Mouse (Mus musculus) NIH3T3 (cell line): ENCODE data around the gene Tiam1.

ENCODE experiments used
- DNase-seq: peaks from one replicate; pipeline ENCODE4 v3.0.0-alpha.2; 2012; ENCODE audit warnings: low read depth

The Tiam1 gene

DNA sequence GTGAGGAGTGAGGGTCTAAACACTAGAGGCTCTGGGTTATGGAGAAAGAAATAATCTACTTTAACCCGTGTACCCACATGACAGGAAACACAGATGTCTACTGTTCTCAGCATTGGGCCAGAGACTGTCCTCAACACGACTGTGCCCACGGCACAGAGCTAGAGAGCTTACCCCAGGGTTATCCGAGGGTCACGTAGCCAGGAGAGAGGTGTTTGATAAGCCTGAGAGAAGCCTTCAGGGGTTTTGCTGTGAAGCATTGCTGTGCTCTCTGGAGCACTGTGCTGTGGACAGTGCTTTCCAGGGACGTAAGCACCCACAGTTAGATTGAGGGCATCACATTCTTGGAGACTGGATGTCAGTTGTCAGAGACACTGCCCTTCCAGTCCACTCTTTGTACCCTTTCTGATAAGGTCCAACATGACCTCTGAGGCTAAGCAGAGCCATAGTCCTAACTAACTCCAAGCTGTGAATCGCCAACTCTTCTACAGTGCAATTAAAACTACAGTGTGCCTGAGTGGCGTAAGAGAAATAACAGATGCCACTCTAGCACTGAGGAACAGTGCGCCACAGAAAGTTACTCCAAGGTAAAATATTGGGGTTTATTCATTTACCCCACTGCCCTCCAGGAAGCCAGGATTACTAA lies 353.7 kb downstream of the Tiam1 start:
- DNase-seq: no peak

DNA sequence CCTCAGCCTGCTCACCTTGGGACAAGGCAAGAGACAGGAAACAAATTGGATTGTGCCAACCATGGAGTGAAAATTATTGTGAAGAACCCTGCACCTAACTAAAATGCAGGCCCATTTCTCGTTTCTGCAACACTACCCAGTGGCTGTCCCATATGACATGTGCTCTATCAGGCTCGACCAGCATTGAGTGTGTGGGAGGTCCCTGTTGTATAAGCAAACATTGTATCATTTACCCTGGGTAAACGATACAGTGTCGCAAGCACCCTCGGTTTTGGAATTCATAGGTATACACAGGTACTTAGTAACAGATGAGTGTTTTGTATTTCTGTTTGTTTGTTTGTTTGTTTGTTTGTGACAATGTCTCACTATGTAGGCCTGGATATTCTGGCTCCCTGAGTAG lies 357.8 kb downstream of the Tiam1 start:
- DNase-seq: no peak

DNA sequence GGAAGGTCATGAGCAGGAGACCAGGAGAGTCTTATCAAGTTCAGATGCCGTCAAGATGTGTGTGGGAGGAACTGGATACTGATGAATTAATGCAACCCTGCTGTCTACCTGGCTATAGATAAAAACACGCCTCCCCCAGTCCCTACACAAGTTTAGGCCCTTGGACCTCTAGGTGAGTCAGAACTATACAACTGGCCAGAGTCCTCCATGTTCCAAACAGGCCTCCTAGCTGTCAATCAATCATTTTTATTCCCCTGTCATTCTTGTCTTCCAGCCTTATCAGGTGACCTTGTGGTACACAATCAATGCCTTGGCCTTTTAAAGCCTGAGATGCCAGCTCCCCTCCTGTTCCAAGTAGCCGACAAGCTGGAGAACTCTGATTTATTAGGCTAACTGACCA lies 363.9 kb downstream of the Tiam1 start:
- no peak for DNase-seq

DNA sequence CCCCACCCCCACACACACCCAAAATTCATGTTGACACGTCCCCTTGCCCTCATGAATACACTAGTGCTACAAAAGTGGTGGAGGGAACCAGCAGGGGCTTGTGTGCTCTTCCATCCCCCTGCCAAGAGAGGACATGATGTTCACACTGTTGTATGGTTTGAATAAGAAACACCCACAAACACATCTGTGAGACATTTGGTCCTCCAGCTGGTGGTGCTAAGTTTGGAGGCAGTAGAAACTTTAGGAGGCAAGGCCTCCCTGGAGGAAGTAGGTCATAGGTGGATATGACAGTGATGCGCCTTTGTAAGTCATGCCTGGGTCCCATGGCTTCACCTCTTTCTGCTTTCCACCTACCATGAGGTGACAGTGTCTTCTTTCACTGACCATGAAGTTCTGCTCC lies 366.1 kb downstream of the Tiam1 start:
- no peak for DNase-seq

DNA sequence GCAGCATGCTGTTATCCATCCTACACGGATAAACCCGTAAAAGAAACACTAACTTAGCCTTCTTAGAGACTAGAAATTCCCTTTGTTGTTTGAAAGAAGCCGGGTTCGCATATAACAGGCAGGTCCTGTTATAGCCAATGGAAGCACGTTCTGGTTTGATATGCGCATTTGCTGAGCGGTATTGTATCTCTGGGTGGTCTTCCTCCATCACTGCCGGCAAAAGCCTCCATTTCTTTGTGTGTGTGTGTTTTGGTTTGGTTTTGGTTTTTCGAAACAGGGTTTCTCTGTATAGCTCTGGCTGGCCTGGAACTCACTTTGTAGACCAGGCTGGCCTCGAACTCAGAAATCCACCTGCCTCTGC lies 369.0 kb downstream of the Tiam1 start:
- no peak for DNase-seq

DNA sequence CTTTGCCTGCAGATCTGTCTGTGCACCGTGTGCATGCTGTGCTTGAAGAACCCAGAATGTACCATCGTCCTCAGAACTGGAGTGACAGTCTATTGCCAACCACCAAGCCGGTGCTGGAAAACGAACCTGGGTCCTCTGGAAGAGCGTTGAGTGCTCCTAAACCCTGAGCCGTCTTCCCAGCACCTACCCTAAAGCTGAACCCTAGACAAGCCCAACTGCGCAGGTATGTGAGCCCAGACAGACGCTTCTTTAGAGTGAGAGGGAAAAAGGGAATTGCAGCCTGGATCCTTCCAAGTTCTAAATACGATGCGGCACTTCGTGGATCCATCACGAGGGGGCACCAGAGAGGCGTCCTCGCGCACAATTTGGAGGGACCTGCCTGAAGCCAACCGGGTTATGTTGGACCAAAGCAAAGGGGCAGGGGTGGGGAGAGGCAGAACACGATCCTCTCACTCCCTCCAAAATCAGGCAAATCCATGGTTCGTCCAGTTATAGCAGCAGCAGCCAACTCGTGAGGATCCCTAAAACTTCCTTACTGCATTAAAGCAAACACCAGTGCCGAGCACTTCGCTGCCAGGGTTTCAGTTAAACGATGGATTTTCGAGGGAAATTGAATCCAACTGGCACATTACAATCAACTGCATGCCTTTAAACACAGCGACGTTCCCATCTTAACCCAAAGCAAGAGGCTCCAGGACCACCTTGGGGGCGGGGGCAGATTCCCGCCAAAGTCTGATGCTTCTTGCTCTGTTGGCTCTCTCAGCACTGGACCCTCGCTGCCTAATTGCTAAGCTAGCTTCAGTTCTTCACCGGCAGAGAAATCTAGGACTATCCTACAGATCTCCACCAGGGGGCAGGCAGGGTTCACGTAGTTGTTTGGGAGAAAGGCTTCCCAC lies 369.7 kb downstream of the Tiam1 start:
- DNase-seq: peak; percentile 83

DNA sequence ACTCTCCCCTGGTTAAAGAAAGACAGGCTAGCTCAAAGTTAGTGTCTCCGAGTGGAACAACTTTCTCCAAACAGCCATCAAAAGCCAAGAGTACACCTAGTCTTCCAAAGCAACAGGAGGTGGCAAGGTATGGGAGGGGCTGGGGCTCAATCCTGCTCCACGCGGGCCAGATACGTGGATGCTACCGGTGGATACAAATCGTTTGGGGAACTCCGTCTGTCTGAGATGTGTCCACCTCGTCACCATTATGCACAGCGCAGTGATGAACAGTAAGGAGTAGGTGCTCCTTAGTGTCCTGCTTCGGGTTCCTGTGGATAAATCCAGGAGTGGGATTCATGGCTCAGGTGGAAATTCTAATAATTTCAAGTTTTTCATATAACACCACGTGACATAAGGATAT lies 377.6 kb downstream of the Tiam1 start:
- no peak for DNase-seq

DNA sequence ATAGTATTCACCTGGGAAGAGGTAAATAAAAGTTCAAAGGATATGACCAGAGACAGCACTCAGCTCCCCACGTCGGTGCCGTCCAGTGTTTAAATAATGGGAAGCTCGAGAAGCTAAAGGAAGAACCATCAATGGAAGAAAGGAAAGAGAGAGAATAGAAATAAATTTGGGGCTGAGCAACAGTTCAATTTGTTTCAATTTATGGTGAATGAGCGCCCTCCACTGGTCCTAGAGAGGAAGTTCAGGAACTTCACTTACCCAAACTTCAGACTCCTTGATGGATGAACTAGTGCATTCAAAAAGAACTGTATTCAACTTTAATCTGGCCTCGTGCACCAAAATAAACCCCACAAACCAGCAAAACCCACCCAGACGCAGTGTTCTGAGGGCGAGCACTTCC lies 378.1 kb downstream of the Tiam1 start:
- peak; percentile 42 for DNase-seq

DNA sequence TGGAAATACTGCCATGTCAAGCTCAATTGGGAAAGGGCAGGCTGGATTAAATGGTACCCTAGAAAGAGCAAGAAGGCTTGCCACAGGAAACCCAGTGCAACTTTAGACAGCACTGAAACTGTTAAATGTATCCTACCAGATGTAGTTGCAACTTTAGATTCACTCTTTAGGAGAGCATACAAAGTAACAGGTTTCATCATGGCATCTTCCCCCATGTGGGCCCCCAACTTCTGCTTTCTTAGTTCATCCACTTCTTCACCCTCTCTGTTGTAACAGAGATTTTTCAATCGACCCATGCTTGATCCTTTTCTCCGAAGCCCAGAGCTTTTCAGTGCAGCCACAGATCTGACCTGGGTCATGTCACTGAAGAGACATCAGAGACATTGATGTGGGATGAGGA lies 379.8 kb downstream of the Tiam1 start:
- DNase-seq: no peak

DNA sequence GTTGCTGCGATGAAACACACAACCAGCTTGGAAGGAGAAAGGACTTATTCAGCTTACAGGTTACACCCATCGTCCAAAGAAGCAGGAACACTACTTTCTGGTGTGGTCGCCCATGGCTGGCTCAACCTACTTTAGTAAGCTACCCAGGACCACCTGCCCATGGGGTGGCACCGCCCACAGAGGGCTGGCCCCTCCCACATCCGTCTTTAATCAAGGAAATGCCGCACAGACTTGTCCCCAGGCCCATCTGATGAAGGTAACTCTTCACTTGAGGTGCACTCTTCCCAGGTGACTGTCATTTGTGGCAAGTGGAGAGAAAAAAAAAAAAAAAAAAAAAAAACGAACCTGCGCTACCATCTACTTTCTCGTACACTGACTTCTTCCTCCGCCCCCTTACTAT lies 381.0 kb downstream of the Tiam1 start:
- DNase-seq: no peak

DNA sequence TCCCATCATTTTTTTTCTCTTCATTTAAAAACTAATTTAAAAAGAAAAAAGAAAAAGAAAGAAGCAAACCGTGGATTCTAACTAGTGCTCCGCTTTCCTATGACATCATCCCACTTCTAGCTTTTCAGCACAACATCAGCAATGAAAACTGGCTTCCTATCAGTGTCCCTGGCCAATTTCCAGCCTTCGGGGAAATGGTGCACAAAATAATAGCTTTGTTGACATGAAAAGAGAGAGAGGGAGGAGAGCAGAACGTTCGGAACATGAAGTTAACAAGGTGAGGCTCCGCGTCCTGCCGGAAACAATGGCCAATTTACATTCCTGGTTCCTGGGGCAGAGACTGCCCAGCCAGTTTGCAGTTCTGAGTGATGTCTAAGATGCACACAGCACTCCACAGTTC lies 381.5 kb downstream of the Tiam1 start:
- no peak for DNase-seq

DNA sequence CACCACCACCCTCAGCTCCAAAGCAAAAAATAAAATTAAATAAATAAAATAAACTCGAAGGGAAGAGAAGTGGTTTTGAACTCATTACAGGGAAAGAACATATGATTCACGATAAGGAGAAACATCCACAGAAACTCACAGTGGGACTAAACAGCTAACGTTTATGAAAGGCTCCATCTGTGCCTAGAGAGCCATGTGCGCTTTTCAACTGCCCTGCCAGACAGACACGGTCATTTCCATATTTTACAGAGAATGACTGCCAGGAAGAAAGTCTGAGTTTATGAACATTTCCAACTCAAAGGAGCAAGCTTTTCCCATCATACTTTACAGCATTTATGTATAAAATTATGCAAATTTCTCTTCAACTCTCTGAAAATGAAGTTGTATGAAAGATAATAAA lies 386.2 kb downstream of the Tiam1 start:
- no peak for DNase-seq

DNA sequence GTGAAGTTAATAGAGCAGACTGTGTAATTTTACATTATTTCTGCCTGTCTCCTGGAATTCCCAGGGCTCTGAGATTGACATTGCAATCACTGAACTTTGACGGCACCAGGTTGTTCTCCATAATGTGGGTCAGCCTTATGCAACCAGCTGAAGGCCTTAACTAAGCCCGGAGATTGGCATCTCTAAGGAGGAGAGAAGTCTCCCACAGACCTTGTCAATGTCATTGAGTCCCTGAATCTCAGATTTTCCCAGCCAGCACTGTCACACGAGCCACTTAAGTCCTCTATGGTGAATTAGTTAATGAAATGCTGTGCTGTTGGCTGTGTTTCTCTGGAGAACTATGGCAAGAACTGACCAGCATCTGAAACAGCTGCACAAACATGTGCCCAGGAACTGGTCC lies 388.9 kb downstream of the Tiam1 start:
- DNase-seq: no peak

DNA sequence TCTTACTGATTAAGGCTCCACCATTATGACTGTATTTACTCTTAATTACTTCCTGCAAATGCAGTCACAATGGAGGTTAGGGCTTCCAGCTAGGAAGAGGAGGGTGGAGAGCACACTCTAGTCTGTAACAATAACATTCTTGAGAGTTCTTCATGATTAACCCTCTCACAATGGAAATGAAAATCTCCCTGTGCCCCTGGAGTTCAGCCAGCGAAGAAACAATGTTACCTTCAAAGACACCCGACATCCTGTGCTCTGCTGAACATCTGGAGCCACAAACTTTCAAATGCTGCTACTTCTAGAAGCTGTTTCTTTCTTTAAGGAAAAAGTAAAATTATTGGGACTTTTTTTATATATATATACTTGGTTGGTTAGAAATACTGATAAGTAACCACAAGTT lies 395.7 kb downstream of the Tiam1 start:
- DNase-seq: no peak

DNA sequence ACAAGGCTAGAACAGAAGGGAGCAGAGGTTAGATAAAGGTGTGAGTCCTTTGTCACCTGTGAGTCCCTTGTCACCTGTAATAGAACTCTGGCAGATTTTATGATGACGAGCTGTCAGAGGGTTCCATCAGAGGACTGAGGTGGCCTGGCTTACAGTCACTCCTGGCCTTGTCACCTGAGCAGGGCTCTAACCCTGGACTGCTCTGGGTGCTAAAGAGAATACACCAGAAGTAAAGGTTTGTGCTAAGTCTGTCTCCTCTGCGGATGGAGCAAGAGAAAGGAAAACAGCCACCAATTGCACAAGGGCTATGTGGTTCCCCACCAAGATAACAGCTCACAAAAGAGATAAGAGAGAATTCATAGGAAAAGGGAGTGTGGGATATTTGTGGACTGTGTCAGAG lies 404.0 kb downstream of the Tiam1 start:
- DNase-seq: no peak

DNA sequence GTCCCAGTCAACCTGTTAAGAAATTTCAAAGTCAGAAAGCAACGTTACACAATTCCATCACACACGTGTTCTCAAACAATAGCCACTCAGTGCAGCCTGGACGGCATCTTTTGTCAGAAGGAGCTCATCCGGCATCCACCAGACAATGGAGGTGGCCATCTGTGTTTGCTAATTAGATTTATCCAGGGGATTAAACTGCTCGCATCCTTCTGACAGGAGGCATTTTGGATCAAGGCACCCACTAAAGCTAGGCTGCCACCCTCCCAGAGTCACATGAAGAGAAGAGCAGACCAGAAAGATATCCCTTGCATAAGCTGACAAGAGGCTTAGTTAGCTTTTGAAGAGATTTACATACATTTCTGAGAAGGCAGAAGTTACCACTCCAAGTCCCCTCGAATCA lies 404.6 kb downstream of the Tiam1 start:
- DNase-seq: no peak
